Mouse (Mus musculus): Measurements from ENCODE around the gene Naa40. TPM values are rescaled to one million over a fixed set of nuclear protein-coding genes. Genes with fewer than 3 reads are reported as not detected.

Naa40 gene
- total RNA-seq, 2 experiments from 2014 or later, result 12.5 to 15.9 TPM

GRCm38 (mm10) chr19:7181496-7181895 lies 59.5 kb downstream of the Naa40 start:
- no peak for DNase-seq

- no peak for DNase-seq
These were observed 60.1 kb downstream of the Naa40 start for GRCm38 (mm10) chr19:7180756-7181405.

- no peak for DNase-seq
These were observed 62.0 kb downstream of the Naa40 start for GRCm38 (mm10) chr19:7178841-7179452.

GRCm38 (mm10) chr19:7177804-7178511 lies 63.0 kb downstream of the Naa40 start:
- DNase-seq, result no peak

GRCm38 (mm10) chr19:7176041-7176696 lies 64.8 kb downstream of the Naa40 start:
- no peak for DNase-seq

Other genes starting within 250 kb of the Naa40 start
- 10 to 100 TPM; 32.5 to 33.9 TPM for gene Dnajc4, start 248.6 kb downstream of the Naa40 start, total RNA-seq (2021)
- gene Nudt22, start 245.1 kb downstream of the Naa40 start, total RNA-seq (2021), result 10 to 100 TPM; 16.6 to 21.4 TPM
- 10 to 100 TPM; 19.1 to 20.8 TPM for gene Trpt1, start 245.1 kb downstream of the Naa40 start, total RNA-seq (2021)
- gene Fermt3, start 221.7 kb downstream of the Naa40 start, total RNA-seq (2021), result 1 to 10 TPM; 1.7 to 4.9 TPM
- 100 to 1,000 TPM in 1 of 2 experiments, 10 to 100 TPM in 1; 98.2 to 100 TPM for gene Stip1, start 201.2 kb downstream of the Naa40 start, total RNA-seq (2021)
- 100 to 1,000 TPM; 201 to 216 TPM for gene Macrod1, start 184.4 kb downstream of the Naa40 start, total RNA-seq (2021)
- gene Flrt1, start 135.5 kb downstream of the Naa40 start, total RNA-seq (2021), result under 1 TPM; 0.61 to 0.99 TPM
- 10 to 100 TPM; 63.2 to 67.3 TPM for gene Otub1, start 34.9 kb downstream of the Naa40 start, total RNA-seq (2021)
- 100 to 1,000 TPM; 275 to 315 TPM for gene Cox8a, start 23.6 kb downstream of the Naa40 start, total RNA-seq (2021)
- 1 to 10 TPM; 8.2 to 9.1 TPM for gene Rcor2, start 26.1 kb upstream of the Naa40 start, total RNA-seq (2021)
- 10 to 100 TPM; 38.2 to 45.8 TPM for gene Mark2, start 100.7 kb upstream of the Naa40 start, total RNA-seq (2021)
- gene Spindoc, start 141.8 kb upstream of the Naa40 start, total RNA-seq (2021), result 10 to 100 TPM; 11.8 to 17.2 TPM
- gene 2700081O15Rik, start 176.4 kb upstream of the Naa40 start, total RNA-seq (2021), result 10 to 100 TPM; 14.6 to 22.1 TPM
- 10 to 100 TPM; 50.5 to 55.1 TPM for gene Rtn3, start 242.1 kb upstream of the Naa40 start, total RNA-seq (2021)